Mouse (Mus musculus) kidney, adult 2 months (tissue): Measurements from ENCODE around the gene Dnpep. TPM values are rescaled to one million over a fixed set of nuclear protein-coding genes. Genes with fewer than 3 reads are reported as not detected.
A peak's percentile ranks its signal among the peaks of the same experiment; 100 is the strongest.

ENCODE experiments used
- DNase-seq: peaks from one replicate; pipeline ENCODE4 v3.0.0; 2021
- H3K27ac ChIP-seq: fragments of 200-500 bp; 2 replicates; pipeline ENCODE4 v1.5.1; 2012; ENCODE audit warnings: low read depth, low read length, control low read depth, inconsistent platforms; ENCODE audit not compliant: insufficient read depth
- H3K27me3 ChIP-seq: fragments of 200-500 bp; replicated peaks from 2 replicates; pipeline ENCODE4 v1.6.1; 2012; ENCODE audit warnings: mild to moderate bottlenecking, moderate library complexity, low read length, inconsistent platforms; ENCODE audit not compliant: control insufficient read depth, insufficient read depth
- H3K36me3 ChIP-seq: fragments of 200-500 bp; 2 replicates; pipeline ENCODE4 v1.6.1; 2012; ENCODE audit warnings: mild to moderate bottlenecking, moderate library complexity, low read length, inconsistent platforms; ENCODE audit not compliant: control insufficient read depth, insufficient read depth
- H3K4me1 ChIP-seq: fragments of 200-500 bp; 2 replicates; pipeline ENCODE4 v1.6.1; 2011; ENCODE audit warnings: low read length; ENCODE audit not compliant: control insufficient read depth, insufficient read depth
- H3K4me3 ChIP-seq: fragments of 200-500 bp; 2 replicates; pipeline ENCODE4 v1.5.1; 2011; ENCODE audit warnings: mild to moderate bottlenecking, low read depth, low read length, control low read depth; ENCODE audit not compliant: insufficient read depth
- CTCF ChIP-seq: fragments of 200-500 bp; conservative IDR thresholded peaks from 2 replicates; pipeline ENCODE4 v1.5.1; 2011; ENCODE audit warnings: low read depth, mild to moderate bottlenecking, control low read depth, low read length, moderate library complexity, mixed read lengths; ENCODE audit not compliant: insufficient read depth, insufficient read length
- POLR2A ChIP-seq: fragments of 200-500 bp; IDR thresholded peaks from one replicate; pipeline ENCODE4 v1.6.1; 2011; ENCODE audit warnings: low read depth, low read length, control low read depth
- WGBS: fragments of 180-500 bp; shearing (Covaris S2); methylation state at CpG from one replicate; pipeline ENCODE4 v1.1.7; 2018; 5-methylcytosine and 5-hydroxymethylcytosine counted together
- polyA plus RNA-seq: library from polyadenylated mRNA; depleted of rRNA; stranded (reverse); fragments of >200 nt; gene quantifications from 2 replicates; pipeline ENCODE4 v1.2.3, GENCODE M21; 2012

Gene Dnpep
- polyA plus RNA-seq, 1 experiment: 117 TPM

DNA sequence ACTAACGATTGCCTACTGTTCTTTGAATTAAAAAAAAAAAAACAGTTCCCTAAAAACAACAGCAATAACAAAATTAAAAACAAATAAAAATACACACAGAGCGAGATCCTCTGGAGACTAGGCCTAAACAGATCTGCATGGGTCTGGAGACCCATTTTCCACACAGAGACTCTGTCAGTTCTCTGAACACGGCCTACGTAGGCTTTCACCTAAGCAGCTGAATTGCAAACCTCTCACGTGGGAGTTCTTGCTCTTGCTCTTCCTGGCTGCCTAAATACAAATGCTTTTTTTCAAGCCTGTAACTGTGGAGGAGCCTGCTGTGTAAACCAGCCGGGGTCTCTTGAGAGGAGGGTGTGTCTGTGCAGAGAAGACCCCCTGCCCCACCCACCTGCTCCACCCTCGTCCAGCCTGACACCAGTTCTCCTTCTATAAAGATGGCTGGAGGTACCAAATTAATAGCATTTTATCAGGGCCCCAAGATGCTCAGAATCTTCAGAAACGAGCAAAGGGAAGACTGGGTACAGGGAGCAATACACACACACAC lies 27.8 kb downstream of the Dnpep start:
- Histone ChIP-seq H3K4me3 (no peak overlapping the region), H3K36me3 (no peaks in the 10 kb centered on the region), H3K4me1 (no peaks in the 10 kb centered on the region), H3K27me3 (no peaks in the 10 kb centered on the region), H3K27ac (no peak overlapping the region)
- DNase-seq: no peak
- 56% methylated on average over 8 of the region's 8 CpGs for WGBS
- TF ChIP-seq CTCF (no peak), POLR2A (no peak)

DNA sequence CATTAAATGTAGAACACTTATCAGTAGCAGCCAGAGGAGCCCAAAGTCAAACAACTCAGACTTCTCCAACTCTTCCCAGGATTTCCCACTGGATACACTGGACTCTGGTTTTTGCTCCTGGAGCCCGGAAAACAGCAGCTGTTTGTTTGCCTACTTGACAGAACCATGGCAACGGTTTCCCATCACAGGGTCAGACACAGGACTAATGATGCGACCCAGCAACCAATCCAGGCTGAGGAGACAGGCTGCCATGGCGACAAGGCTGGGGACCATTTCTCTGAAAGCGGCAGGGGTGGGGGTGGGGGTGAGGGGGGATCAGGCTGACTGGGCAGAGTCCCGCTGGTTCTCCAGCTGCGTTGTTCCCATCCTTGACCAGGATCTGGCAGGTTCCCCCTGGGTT lies 28.4 kb downstream of the Dnpep start:
- Histone ChIP-seq H3K4me1 (no peaks in the 10 kb centered on the region), H3K4me3 (no peak overlapping the region), H3K27ac (no peak overlapping the region), H3K36me3 (no peaks in the 10 kb centered on the region), H3K27me3 (no peaks in the 10 kb centered on the region)
- TF ChIP-seq CTCF (no peak), POLR2A (no peak)
- 14% methylated on average over 7 of the region's 7 CpGs for WGBS
- peak; percentile 4 for DNase-seq

DNA sequence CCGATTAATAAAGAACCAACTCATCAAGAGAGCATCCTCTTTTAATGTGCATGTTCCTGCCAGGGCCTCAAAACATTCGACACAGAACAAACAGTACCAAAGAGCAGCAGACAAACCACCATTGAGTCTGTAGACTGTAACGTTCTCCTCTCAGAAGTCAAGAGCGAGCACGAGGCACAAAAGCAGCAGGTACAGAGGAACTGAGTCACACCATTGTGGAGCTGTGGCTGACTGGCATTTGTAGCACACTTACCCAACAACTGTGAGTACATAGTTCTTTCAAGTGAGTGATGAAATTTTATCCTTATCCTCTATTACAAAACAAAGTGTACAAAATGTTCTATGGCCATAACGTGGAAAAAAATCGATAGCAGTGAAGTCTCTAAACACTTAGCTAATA lies 32.9 kb downstream of the Dnpep start:
- 84% methylated on average over 7 of the region's 7 CpGs for WGBS
- Histone ChIP-seq H3K36me3 (no peaks in the 10 kb centered on the region), H3K27ac (no peak overlapping the region), H3K4me3 (no peak overlapping the region), H3K4me1 (no peaks in the 10 kb centered on the region), H3K27me3 (no peaks in the 10 kb centered on the region)
- TF ChIP-seq POLR2A (no peak), CTCF (no peak)
- no peak for DNase-seq

DNA sequence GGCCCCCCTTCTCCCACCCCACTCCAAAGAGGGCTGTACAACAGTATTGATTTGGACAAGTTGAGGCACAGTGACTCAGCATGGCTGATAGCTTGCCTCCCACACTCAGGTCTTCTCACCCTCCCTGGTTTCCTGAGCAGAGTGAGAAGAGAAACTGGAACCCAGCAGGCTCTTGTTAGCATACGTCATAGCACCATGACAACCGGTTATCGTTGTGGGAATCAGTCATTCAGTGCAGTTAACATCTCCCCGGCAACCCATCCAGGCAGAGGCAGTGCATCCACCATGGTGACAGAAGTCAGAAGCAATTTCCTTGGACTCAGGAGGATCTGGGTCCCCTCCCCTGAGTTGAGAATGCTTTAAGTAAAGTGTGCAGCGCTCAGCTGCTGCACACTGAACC lies 34.8 kb downstream of the Dnpep start:
- Histone ChIP-seq H3K27me3 (no peaks in the 10 kb centered on the region), H3K4me3 (no peak overlapping the region), H3K4me1 (no peaks in the 10 kb centered on the region), H3K27ac (no peak overlapping the region), H3K36me3 (no peaks in the 10 kb centered on the region)
- DNase-seq: no peak
- no peak for TF ChIP-seq CTCF
- TF ChIP-seq POLR2A: no peak
- 76% methylated on average over 5 of the region's 5 CpGs for WGBS

DNA sequence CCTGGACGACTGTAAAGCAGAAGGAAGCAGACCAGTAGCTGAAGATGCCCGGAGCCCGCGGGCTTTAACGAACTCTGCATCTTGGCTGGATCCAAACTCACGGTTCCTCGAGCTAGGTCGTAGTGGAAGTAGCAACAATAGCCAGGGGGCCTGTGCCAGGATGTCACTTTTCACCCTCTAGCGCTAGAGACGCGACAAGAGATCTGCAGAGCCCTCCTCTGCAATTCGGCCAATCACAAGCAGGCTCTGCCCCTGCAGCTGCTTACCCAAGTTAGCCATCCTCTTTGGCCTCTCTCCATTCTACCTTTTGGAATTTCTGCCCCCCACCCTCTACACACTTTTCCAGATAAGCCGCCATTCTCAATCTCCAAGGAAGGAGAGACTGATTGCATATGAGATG lies 39.6 kb downstream of the Dnpep start, which contains the start of gene Resp18:
Gene Resp18 (minus strand): TSS at position 188 of the 400 bp plus-strand sequence.
- Histone ChIP-seq H3K4me1 (no peaks in the 10 kb centered on the region), H3K36me3 (no peaks in the 10 kb centered on the region), H3K4me3 (no peak within 1 kb of the TSS), H3K27ac (no peak within 1 kb of the TSS), H3K27me3 (no peaks in the 10 kb centered on the region)
- no peak for DNase-seq
- TF ChIP-seq CTCF: no peak
- no peak for TF ChIP-seq POLR2A
- 7% methylated on average over 13 of the region's 13 CpGs for WGBS

DNA sequence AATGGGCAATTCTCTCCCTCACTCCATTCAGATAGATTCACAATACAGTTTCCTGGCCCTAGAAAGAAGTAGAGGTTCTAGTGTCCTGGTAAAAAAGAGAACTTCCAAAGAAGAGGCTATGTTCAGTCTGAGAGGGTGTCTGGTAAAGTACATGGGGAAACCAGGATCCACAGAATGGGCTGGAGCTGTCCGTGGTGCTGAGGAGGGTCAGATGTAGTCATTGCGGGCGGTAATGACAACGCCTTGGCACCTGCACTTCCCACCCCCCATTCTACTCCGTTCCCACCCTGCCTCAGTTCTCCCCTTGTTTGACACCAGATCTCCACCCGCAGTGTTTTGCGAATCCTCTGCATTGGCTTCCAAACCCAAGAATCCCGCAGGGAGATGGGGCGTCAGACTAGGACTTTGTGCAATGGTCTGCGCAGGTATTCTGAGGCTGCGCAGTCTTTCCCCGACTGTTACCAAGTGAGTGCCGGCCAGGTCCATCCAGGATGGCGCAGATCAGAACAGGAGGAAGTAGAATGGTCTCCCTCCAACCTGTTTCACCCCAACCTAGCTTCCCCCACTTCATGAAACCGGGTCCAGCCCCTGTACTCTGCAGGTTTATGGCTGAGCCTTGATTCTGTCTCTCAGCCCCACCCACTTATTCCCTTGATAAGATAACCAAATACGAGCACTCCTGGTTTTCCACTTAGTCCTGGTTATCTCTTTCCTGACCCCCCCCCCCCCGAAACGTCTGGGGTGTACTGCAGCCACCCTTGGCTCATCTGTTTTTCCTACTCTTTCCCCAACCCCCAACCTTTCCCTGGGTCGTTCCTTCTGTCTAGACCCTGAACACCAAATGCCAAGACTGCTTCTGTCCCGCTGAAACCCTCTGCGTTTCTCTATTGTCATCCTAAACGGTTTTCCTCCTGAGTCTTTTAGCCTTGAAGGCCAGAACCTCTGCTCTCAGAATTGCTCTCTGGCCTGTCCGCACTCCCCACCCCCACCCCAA lies 40.3 kb downstream of the Dnpep start:
- no peak overlapping the region for H3K27ac ChIP-seq
- H3K36me3 ChIP-seq: no peaks in the 10 kb centered on the region
- H3K4me3 ChIP-seq: no peak overlapping the region
- DNase-seq: peak; percentile 38
- no peak for TF ChIP-seq POLR2A
- TF ChIP-seq CTCF: no peak
- no peaks in the 10 kb centered on the region for H3K4me1 ChIP-seq
- WGBS: 5% methylated on average over 23 of the region's 23 CpGs
- H3K27me3 ChIP-seq: no peaks in the 10 kb centered on the region
